Mouse (Mus musculus) forebrain, embryonic 11.5 days (tissue): Measurements from ENCODE around the gene Mbd5. TPM values are rescaled to one million over a fixed set of nuclear protein-coding genes. Genes with fewer than 3 reads are reported as not detected.

Experiments used
- ATAC-seq: fragments of 200-750 bp; cut with Nextera tagmentation; replicated peaks from 2 replicates; pipeline ENCODE4 v1.8.0; 2017; ENCODE audit warnings: moderate TSS enrichment; ENCODE audit not compliant: low FRiP score
- DNase-seq: peaks from one replicate; pipeline ENCODE4 v3.0.0-alpha.2; 2017; ENCODE audit warnings: low spot score
- H3K27ac ChIP-seq: fragments of 300-500 bp; sonication (generic); 2 replicates; pipeline ENCODE4 v1.5.1; 2014; ENCODE audit warnings: low read depth, low read length
- H3K27me3 ChIP-seq: fragments of 300-500 bp; sonication (generic); 2 replicates; pipeline ENCODE4 v1.6.1; 2014; ENCODE audit warnings: mild to moderate bottlenecking, low read length, mixed read lengths; ENCODE audit not compliant: control insufficient read depth, insufficient read depth
- H3K36me3 ChIP-seq: fragments of 300-500 bp; sonication (generic); 2 replicates; pipeline ENCODE4 v1.6.1; 2014; ENCODE audit warnings: mild to moderate bottlenecking, low read length, moderate library complexity, mixed read lengths; ENCODE audit not compliant: control insufficient read depth, insufficient read depth
- H3K4me1 ChIP-seq: fragments of 300-500 bp; sonication (generic); replicated peaks from 2 replicates; pipeline ENCODE4 v1.6.1; 2014; ENCODE audit warnings: low read length, mixed read lengths; ENCODE audit not compliant: control insufficient read depth, insufficient read depth
- H3K4me2 ChIP-seq: fragments of 300-500 bp; sonication (generic); 2 replicates; pipeline ENCODE4 v1.6.1; 2014; ENCODE audit warnings: low read depth, mild to moderate bottlenecking, low read length, moderate library complexity, mixed read lengths; ENCODE audit not compliant: severe bottlenecking
- H3K4me3 ChIP-seq: fragments of 300-500 bp; sonication (generic); 2 replicates; pipeline ENCODE4 v1.5.1; 2014; ENCODE audit warnings: low read depth, low read length
- H3K9ac ChIP-seq: fragments of 300-500 bp; sonication (generic); 2 replicates; pipeline ENCODE4 v1.6.1; 2014; ENCODE audit warnings: low read length
- H3K9me3 ChIP-seq: fragments of 300-500 bp; sonication (generic); 2 replicates; pipeline ENCODE4 v1.6.1; 2016; ENCODE audit warnings: low read length, mixed read lengths; ENCODE audit not compliant: control insufficient read depth
- WGBS: fragments of 180-500 bp; shearing (Covaris S2); extraction: QIAGEN DNeasy Blood & Tissue Kit; methylation state at CpG from one replicate; pipeline ENCODE4 v1.1.7; 2014; 5-methylcytosine and 5-hydroxymethylcytosine counted together
- polyA plus RNA-seq: library from polyadenylated mRNA; unstranded; fragments of >200 nt; fragmentation: Nextera tagmentation; extraction: Ambion mirVana; gene quantifications from 2 replicates; pipeline ENCODE4 v1.2.1, GENCODE M21; 2014

The Mbd5 gene
- 32.9 and 35.0 TPM in 2 replicates for polyA plus RNA-seq

DNA sequence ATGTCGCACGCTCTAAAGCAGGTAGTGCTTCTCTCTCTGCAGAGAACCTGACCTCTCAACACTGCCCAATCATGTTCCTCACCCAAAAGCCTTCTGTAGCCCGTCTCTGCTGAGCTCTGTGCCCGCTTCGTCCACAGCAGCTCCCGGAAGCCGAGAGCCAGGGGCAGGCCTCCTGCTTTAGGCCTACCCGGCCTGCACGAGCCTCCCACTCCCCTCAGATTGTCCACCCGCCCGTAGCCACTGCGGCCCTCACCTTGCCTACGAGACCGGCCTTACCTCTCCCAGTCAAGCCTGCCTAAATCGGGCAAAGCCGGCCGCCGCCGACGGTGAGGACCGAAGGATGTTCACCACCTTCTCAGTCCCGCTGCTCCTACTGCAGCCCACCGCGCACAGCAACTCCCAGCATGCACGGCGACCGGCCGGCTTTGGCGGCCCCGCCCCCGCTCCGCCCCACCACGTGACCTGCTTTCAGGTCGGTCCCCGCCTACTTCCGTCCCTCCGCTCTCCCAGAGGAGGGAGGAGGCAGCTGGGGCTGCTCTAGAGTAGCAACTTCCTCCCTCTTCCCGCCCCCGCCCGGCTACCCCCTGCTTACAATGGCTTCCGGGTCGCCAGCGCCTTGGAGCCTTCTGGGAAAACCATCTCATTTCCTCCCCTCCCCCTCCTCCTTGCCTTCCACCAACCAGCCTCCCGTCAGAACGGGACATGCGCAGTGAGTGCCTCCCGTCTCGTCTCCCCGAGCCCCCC, at the start of gene Mbd5:
Mbd5 (plus strand) TSS at position 668 of the 744 bp plus-strand sequence.
- H3K36me3 ChIP-seq: no peaks in the 10 kb centered on the region
- peak; percentile 99 for DNase-seq
- H3K9ac ChIP-seq: peak within 1 kb of the TSS; percentile 87
- peak; percentile 100 for ATAC-seq
- H3K27me3 ChIP-seq: no peaks in the 10 kb centered on the region
- H3K4me3 ChIP-seq: peak within 1 kb of the TSS; percentile 85
- H3K4me1 ChIP-seq: peaks cover 3% of the 10 kb centered on the region; the same call in 1 of the 2 replicates
- no peaks in the 10 kb centered on the region for H3K9me3 ChIP-seq
- H3K4me2 ChIP-seq: peak within 1 kb of the TSS; percentile 66
- H3K27ac ChIP-seq: peak within 1 kb of the TSS; percentile 85
- under 1% methylated on average over 46 of the region's 49 CpGs for WGBS

DNA sequence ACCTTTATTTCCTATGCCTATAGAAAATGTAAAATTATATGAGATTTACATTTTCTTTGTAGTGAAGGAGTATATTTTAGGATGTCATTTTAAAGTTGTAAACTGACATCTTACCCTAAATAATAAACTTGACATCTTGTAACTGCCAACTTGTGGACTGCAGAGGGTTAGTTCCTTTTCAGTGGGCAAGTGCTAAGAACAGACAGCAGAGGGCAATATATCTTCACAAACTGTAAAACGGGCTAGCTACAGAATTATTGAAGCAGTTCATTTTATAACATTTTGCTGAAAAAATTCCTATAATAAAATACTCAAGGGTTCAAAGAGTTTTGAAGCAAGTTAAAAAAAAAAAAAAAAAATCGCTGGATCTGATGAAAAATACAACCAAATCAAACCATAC, 40.4 kb upstream of the Mbd5 start:
- no peak for ATAC-seq
- no peak overlapping the region for H3K4me2 ChIP-seq
- no peaks in the 10 kb centered on the region for H3K9me3 ChIP-seq
- no peak overlapping the region for H3K4me3 ChIP-seq
- no peak for DNase-seq
- H3K9ac ChIP-seq: no peak overlapping the region
- H3K4me1 ChIP-seq: no peaks in the 10 kb centered on the region
- H3K36me3 ChIP-seq: no peaks in the 10 kb centered on the region; the same call in 1 of the 2 replicates
- H3K27me3 ChIP-seq: no peaks in the 10 kb centered on the region
- no peak overlapping the region for H3K27ac ChIP-seq
- WGBS: 71% methylated on average over 2 of the region's 2 CpGs

DNA sequence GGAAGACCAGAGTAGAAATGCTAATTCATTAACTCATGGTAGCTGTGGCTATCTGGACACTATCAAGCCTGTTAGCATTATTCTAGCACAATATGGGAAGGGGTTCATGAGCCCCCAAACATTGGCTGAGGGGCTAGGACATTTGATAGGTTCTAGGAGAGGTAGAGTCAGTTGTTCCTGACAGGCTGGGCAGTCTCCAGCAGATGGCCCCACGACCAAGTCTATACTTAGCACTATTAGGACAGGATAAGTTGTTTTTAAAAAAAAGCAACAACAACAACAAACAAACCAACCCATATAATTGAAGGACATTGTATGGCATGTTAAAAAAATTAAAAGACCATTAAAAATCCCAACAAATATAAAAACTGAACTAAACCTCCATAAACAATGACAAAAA, 35.1 kb upstream of the Mbd5 start:
- DNase-seq (no peak), ATAC-seq (no peak)
- 71% methylated on average over 1 of the region's 1 CpGs for WGBS
- Histone ChIP-seq H3K36me3 (no peaks in the 10 kb centered on the region; the same call in 1 of the 2 replicates), H3K9ac (no peak overlapping the region), H3K4me2 (no peak overlapping the region), H3K27me3 (no peaks in the 10 kb centered on the region), H3K4me1 (no peaks in the 10 kb centered on the region), H3K27ac (no peak overlapping the region), H3K4me3 (no peak overlapping the region), H3K9me3 (no peaks in the 10 kb centered on the region)

DNA sequence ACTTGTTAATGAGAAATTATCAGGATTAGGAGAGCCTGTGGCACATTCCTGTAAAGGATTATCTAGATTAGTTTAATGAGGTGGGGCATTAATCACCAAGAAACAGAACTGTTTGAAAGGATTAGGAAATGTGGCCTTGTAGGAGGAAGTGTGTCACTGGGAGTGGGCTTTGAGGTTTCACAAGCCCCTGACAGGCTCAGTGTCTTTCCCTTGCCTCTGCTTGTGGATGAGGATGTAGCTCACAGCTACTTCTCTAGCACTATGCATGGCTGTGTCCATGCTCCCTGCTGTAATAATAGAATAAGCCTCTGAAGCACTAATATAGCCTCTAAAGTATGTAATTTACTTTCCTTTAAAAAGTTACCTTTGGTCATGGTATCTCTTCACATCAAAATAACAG, 33.5 kb upstream of the Mbd5 start:
- Histone ChIP-seq H3K4me1 (no peaks in the 10 kb centered on the region), H3K4me3 (no peak overlapping the region), H3K9me3 (no peaks in the 10 kb centered on the region), H3K27ac (no peak overlapping the region), H3K27me3 (no peaks in the 10 kb centered on the region), H3K9ac (no peak overlapping the region), H3K4me2 (no peak overlapping the region), H3K36me3 (no peaks in the 10 kb centered on the region; the same call in 1 of the 2 replicates)
- DNase-seq: no peak
- no peak for ATAC-seq

DNA sequence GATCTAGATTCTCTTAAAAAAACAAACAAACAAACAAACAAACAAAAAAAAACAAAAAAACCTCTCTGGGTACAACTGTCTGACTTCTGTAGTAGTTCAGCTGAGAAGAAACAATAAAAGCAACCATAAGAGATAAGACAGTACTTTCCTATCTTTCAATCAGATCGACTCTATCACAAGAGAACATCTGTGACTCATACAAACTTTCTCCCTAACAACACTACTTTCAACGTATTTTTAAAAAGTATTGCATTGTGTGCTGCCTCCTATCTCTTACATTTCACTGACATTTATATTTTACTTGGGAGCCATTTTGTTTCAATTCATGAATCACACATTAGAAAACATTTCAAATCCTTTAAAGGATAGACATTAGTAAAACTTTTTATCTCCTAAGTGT, 14.2 kb upstream of the Mbd5 start:
- no peak overlapping the region for H3K9ac ChIP-seq
- no peak overlapping the region for H3K27ac ChIP-seq
- H3K4me2 ChIP-seq: no peak overlapping the region
- peaks cover 3% of the 10 kb centered on the region; the same call in 1 of the 2 replicates for H3K36me3 ChIP-seq
- no peak for ATAC-seq
- 92% methylated on average over 2 of the region's 2 CpGs for WGBS
- no peak for DNase-seq
- no peak overlapping the region for H3K4me3 ChIP-seq
- H3K27me3 ChIP-seq: no peaks in the 10 kb centered on the region
- H3K9me3 ChIP-seq: no peaks in the 10 kb centered on the region
- H3K4me1 ChIP-seq: no peaks in the 10 kb centered on the region

DNA sequence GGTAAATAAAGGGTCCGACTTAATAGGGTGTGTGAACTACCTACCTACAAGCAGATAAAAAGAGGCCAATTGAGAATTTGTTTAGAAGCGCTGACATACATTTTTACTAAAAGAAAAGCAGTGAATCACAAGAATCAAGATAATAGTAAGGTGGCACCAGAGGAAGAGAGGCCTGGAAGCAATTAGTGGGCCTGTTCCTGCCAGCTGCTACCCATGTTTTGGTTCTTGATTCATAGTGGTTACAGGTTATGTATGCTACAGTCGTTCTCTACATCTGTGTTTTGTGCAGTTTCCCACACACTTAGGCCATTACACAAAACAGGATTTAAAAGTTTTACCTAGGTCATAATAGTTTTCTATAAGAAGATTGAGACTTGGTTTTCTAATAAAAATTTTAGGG, 1.5 kb upstream of the Mbd5 start:
- no peaks in the 10 kb centered on the region for H3K27me3 ChIP-seq
- no peak for DNase-seq
- ATAC-seq: no peak
- H3K36me3 ChIP-seq: no peaks in the 10 kb centered on the region
- WGBS: 74% methylated on average over 3 of the region's 3 CpGs
- H3K9me3 ChIP-seq: no peaks in the 10 kb centered on the region
- H3K4me2 ChIP-seq: peak overlapping the region; percentile 65; the same call in 1 of the 2 replicates
- H3K9ac ChIP-seq: no peak overlapping the region
- H3K4me3 ChIP-seq: peak overlapping the region; percentile 85
- H3K4me1 ChIP-seq: peaks cover 3% of the 10 kb centered on the region; the same call in 1 of the 2 replicates
- no peak overlapping the region for H3K27ac ChIP-seq

DNA sequence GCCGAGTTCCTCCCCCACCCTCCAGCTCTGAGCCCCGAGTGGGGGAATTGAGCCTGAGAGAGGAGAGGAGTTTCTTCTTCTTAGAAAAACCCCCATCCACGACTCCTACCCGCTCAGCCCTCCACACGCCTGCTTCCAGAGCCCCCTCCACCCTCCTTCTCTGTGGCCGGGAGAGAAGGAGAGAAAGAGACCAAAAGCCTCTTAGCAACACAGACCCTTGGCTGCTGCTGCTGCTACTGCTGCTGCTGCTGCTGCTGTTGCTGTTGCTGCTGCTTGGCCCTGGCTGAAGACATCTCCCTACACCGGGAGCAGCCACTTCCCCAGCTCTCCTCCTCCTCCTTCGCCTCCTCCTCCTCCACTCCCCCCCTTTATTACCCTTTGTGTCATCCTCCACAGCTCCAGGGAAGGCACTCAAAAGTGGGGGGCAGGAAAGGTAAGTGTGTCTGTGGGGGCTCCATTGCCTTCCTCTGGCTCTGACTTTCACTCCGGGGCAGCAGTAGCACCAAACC, 489 bp downstream of the Mbd5 start:
- WGBS: 1% methylated on average over 8 of the region's 9 CpGs
- no peak for DNase-seq

DNA sequence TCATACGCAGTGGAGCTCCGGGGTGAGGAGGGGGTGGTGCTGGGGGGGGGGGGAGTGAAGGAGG, 776 bp downstream of the Mbd5 start, which contains the start of gene Orc4:
Orc4 (minus strand) TSS at position 26 of the 64 bp plus-strand sequence.
- 0% methylated on average over 2 of the region's 2 CpGs for WGBS
- H3K27ac ChIP-seq: peak within 1 kb of the TSS; percentile 85

More for the DNA sequence above, 489 bp downstream of the Mbd5 start:
- peak overlapping the region; percentile 85 for H3K27ac ChIP-seq
- peak; percentile 73 for ATAC-seq
- no peaks in the 10 kb centered on the region for H3K9me3 ChIP-seq
- H3K9ac ChIP-seq: peak overlapping the region; percentile 76
- peak overlapping the region; percentile 85 for H3K4me3 ChIP-seq
- H3K36me3 ChIP-seq: no peaks in the 10 kb centered on the region
- peak overlapping the region; percentile 66 for H3K4me2 ChIP-seq
- no peaks in the 10 kb centered on the region for H3K27me3 ChIP-seq
- peaks cover 3% of the 10 kb centered on the region; the same call in 1 of the 2 replicates for H3K4me1 ChIP-seq

More for the DNA sequence above, 776 bp downstream of the Mbd5 start, which contains the start of gene Orc4:
- Histone ChIP-seq H3K4me1 (peaks cover 3% of the 10 kb centered on the region; the same call in 1 of the 2 replicates), H3K4me3 (peak within 1 kb of the TSS; percentile 85), H3K27me3 (no peaks in the 10 kb centered on the region), H3K9ac (peak within 1 kb of the TSS; percentile 76), H3K9me3 (no peaks in the 10 kb centered on the region), H3K36me3 (no peaks in the 10 kb centered on the region), H3K4me2 (peak within 1 kb of the TSS; percentile 66)
- ATAC-seq: no peak
- DNase-seq: no peak
